Mouse (Mus musculus) MEL (cell line): ENCODE data around the gene Tmem205. TPM values are rescaled to one million over a fixed set of nuclear protein-coding genes. Genes with fewer than 3 reads are reported as not detected.
A peak's percentile ranks its signal among the peaks of the same experiment; 100 is the strongest.

Experiments
- DNase-seq: peaks from one replicate; pipeline ENCODE4 v3.0.0; 2011; ENCODE audit warnings: low read depth, low spot score
- H3K27ac ChIP-seq: 2 replicates; pipeline ENCODE4 v1.5.1; 2012; ENCODE audit warnings: low read depth, mild to moderate bottlenecking, control low read depth, low read length, moderate library complexity; ENCODE audit not compliant: control insufficient read depth
- H3K27me3 ChIP-seq, 2 experiments: fragments of 150-350 bp in 1 of 2; sonication (generic) in 1 of 2; 2 replicates each; pipeline ENCODE4 v1.6.1; 2012; ENCODE audit warnings: low read length in 2 of 2, mild to moderate bottlenecking in 2 of 2, improper control_type of control experiment in 1 of 2, moderate library complexity in 1 of 2; ENCODE audit not compliant: insufficient read depth in 2 of 2, control insufficient read depth in 1 of 2
- H3K36me3 ChIP-seq, 2 experiments: 2 replicates each; pipeline ENCODE4 v1.6.1; 2012 to 2014; ENCODE audit warnings: low read length in 2 of 2, improper control_type of control experiment in 1 of 2, inconsistent platforms in 1 of 2, mild to moderate bottlenecking in 1 of 2; ENCODE audit not compliant: insufficient read depth in 2 of 2, control insufficient read depth in 1 of 2
- H3K4me1 ChIP-seq, 2 experiments: fragments of 150-350 bp in 1 of 2; sonication (generic) in 1 of 2; 2 replicates each; pipeline ENCODE4 v1.6.1; 2012; ENCODE audit warnings: low read length in 2 of 2, improper control_type of control experiment in 1 of 2, mild to moderate bottlenecking in 1 of 2; ENCODE audit not compliant: insufficient read depth in 2 of 2, control insufficient read depth in 1 of 2
- H3K4me3 ChIP-seq, 2 experiments: fragments of 150-350 bp in 1 of 2; sonication (generic) in 1 of 2; 2 replicates each; pipeline ENCODE4 v1.5.1; 2012; ENCODE audit warnings: low read depth in 2 of 2, low read length in 2 of 2, mild to moderate bottlenecking in 2 of 2, moderate library complexity in 2 of 2, control low read depth in 1 of 2, improper control_type of control experiment in 1 of 2; ENCODE audit not compliant: control insufficient read depth in 1 of 2, insufficient read depth in 1 of 2
- H3K79me2 ChIP-seq: 2 replicates; pipeline ENCODE4 v1.6.1; 2012; ENCODE audit warnings: mild to moderate bottlenecking, low read length, moderate library complexity; ENCODE audit not compliant: control insufficient read depth, poor library complexity, insufficient read depth
- H3K9ac ChIP-seq: 2 replicates; pipeline ENCODE4 v1.6.1; 2012; ENCODE audit warnings: low read depth, mild to moderate bottlenecking, control low read depth, low read length, moderate library complexity; ENCODE audit not compliant: control insufficient read depth, poor library complexity, severe bottlenecking
- H3K9me3 ChIP-seq: fragments of 150-350 bp; sonication (generic); replicated peaks from 2 replicates; pipeline ENCODE4 v1.6.1; 2012; ENCODE audit warnings: mild to moderate bottlenecking, low read length, improper control_type of control experiment, moderate library complexity; ENCODE audit not compliant: insufficient read depth
- CHD2 ChIP-seq: IDR thresholded peaks from 2 replicates; pipeline ENCODE4 v1.6.1; 2011; ENCODE audit warnings: low read length, improper control_type of control experiment
- CTCF ChIP-seq, 3 experiments: IDR thresholded peaks in 2 of 3; conservative IDR thresholded peaks in 1 of 3; 2 replicates each; pipeline ENCODE4 v1.5.1; 2011 to 2012; ENCODE audit warnings: low read length in 3 of 3, low read depth in 2 of 3, mild to moderate bottlenecking in 2 of 3, improper control_type of control experiment in 1 of 3, inconsistent platforms in 1 of 3, mixed read lengths in 1 of 3, moderate library complexity in 1 of 3; ENCODE audit not compliant: control insufficient read depth in 1 of 3, insufficient read depth in 1 of 3, poor library complexity in 1 of 3, severe bottlenecking in 1 of 3
- EP300 ChIP-seq, 2 experiments: IDR thresholded peaks; 2 replicates each; pipeline ENCODE4 v1.6.1; 2011; ENCODE audit warnings: improper control_type of control experiment in 2 of 2, low read length in 2 of 2, low read depth in 1 of 2, mild to moderate bottlenecking in 1 of 2
- ETS1 ChIP-seq: IDR thresholded peaks from 2 replicates; pipeline ENCODE4 v1.6.1; 2012; ENCODE audit warnings: low read depth, mild to moderate bottlenecking, inconsistent platforms, low read length, improper control_type of control experiment, moderate library complexity
- GATA1 ChIP-seq: IDR thresholded peaks from 2 replicates; pipeline ENCODE4 v1.6.1; 2011; ENCODE audit warnings: low read depth, low read length, improper control_type of control experiment
- MXI1 ChIP-seq: IDR thresholded peaks from 2 replicates; pipeline ENCODE4 v1.6.1; 2011; ENCODE audit warnings: mild to moderate bottlenecking, low read depth, low read length, improper control_type of control experiment
- MYC ChIP-seq: IDR thresholded peaks from 2 replicates; pipeline ENCODE4 v1.6.1; 2011; ENCODE audit warnings: low read depth, mild to moderate bottlenecking, low read length, improper control_type of control experiment, moderate library complexity
- POLR2AphosphoS2 ChIP-seq: IDR thresholded peaks from 2 replicates; pipeline ENCODE4 v1.6.1; 2011; ENCODE audit warnings: low read length, improper control_type of control experiment
- SIN3A ChIP-seq: IDR thresholded peaks from 2 replicates; pipeline ENCODE4 v1.6.1; 2012; ENCODE audit warnings: low read length, improper control_type of control experiment, inconsistent platforms
- SMC3 ChIP-seq: IDR thresholded peaks from 2 replicates; pipeline ENCODE4 v1.6.1; 2011; ENCODE audit warnings: low read depth, low read length, improper control_type of control experiment
- TAL1 ChIP-seq: IDR thresholded peaks from 2 replicates; pipeline ENCODE4 v1.6.1; 2012; ENCODE audit warnings: mild to moderate bottlenecking, inconsistent platforms, low read length, moderate library complexity, mixed read lengths
- TBP ChIP-seq: IDR thresholded peaks from 2 replicates; pipeline ENCODE4 v1.8.0; 2011; ENCODE audit warnings: low read depth, low read length, improper control_type of control experiment
- TCF12 ChIP-seq: IDR thresholded peaks from 2 replicates; pipeline ENCODE4 v1.6.1; 2014; ENCODE audit warnings: low read depth, mild to moderate bottlenecking, inconsistent platforms, low read length, improper control_type of control experiment, moderate library complexity
- ZC3H11A ChIP-seq: IDR thresholded peaks from 2 replicates; pipeline ENCODE4 v1.6.1; 2012; ENCODE audit warnings: low read depth, mild to moderate bottlenecking, inconsistent platforms, low read length, improper control_type of control experiment
- ZKSCAN1 ChIP-seq: IDR thresholded peaks from 2 replicates; pipeline ENCODE4 v1.6.1; 2012; ENCODE audit warnings: low read depth, mild to moderate bottlenecking, inconsistent platforms, low read length, improper control_type of control experiment, moderate library complexity
- polyA plus RNA-seq, 2 experiments: library from polyadenylated mRNA; stranded (reverse) in 1 of 2; unstranded in 1 of 2; fragments of >175 nt in 1 of 2; fragments of >200 nt in 1 of 2; gene quantifications; 2 replicates each; pipeline versions ENCODE4 v1.2.1 to v1.2.4; 2012; ENCODE audit warnings: low replicate concordance in 2 of 2, low read depth in 1 of 2; ENCODE audit not compliant: insufficient read length in 2 of 2, insufficient read depth in 1 of 2, missing spikeins in 1 of 2
- total RNA-seq: library from RNA; depleted of rRNA; stranded (reverse); fragments of 300-350 nt; gene quantifications from 2 replicates; pipeline ENCODE4 v1.2.3, GENCODE M21; 2012

Gene Tmem205
- total and polyA plus RNA-seq, 3 experiments: 114 to 118 TPM; not detected in 1

- H3K79me2 ChIP-seq: no peaks in the 10 kb centered on the region
- H3K27ac ChIP-seq: no peak overlapping the region
- H3K9me3 ChIP-seq: no peaks in the 10 kb centered on the region
- H3K36me3 ChIP-seq: peaks cover 0 to 23% of the 10 kb centered on the region in 2 experiments; a peak in 2 of 4 replicates
- H3K4me3 ChIP-seq: no peak overlapping the region
- TF ChIP-seq GATA1 (peak; percentile 86), SIN3A (no peak), EP300 (IDR thresholded peaks at IDR 0.05; ENCODE audit: low read depth in 1 of 2, low read length in 2 of 2) (peak; percentile 61 to 82), MXI1 (peak; percentile 16; the same call in 1 of the 2 replicates), TCF12 (peak; percentile 85), ETS1 (peak; percentile 49; the same call in 1 of the 2 replicates), POLR2AphosphoS2 (no peak), TAL1 (peak; percentile 78)
- no peak overlapping the region for H3K9ac ChIP-seq
- H3K4me1 ChIP-seq: peaks cover 17 to 29% of the 10 kb centered on the region in 2 experiments
- peak; percentile 65 for DNase-seq
- no peaks in the 10 kb centered on the region for H3K27me3 ChIP-seq
These were observed 8.2 kb upstream of the Tmem205 start for GRCm38 (mm10) chr9:21935466-21936131.

GRCm38 (mm10) chr9:21934021-21934420, 6.7 kb upstream of the Tmem205 start:
- H3K27me3 ChIP-seq: no peaks in the 10 kb centered on the region
- H3K4me3 ChIP-seq: no peak overlapping the region
- no peak for DNase-seq
- no peaks in the 10 kb centered on the region for H3K9me3 ChIP-seq
- H3K9ac ChIP-seq: no peak overlapping the region
- H3K27ac ChIP-seq: no peak overlapping the region
- H3K79me2 ChIP-seq: no peaks in the 10 kb centered on the region
- peaks cover 0 to 23% of the 10 kb centered on the region in 2 experiments; a peak in 2 of 4 replicates for H3K36me3 ChIP-seq
- no peak for TF ChIP-seq TAL1
- TF ChIP-seq CTCF (IDR thresholded peaks at IDR 0.05 in 2 of 3, conservative IDR thresholded peaks at IDR 0.05 in 1 of 3; ENCODE audit: control insufficient read depth in 1 of 3, insufficient read depth in 1 of 3, low read depth in 2 of 3, low read length in 3 of 3, poor library complexity in 1 of 3, severe bottlenecking in 1 of 3): no peak
- no peak for TF ChIP-seq MYC
- TF ChIP-seq CHD2: no peak
- no peak for TF ChIP-seq TBP
- TF ChIP-seq ZKSCAN1: no peak
- no peak for TF ChIP-seq GATA1
- TF ChIP-seq SMC3: no peak
- TF ChIP-seq ZC3H11A: no peak
- peaks cover 17 to 29% of the 10 kb centered on the region in 2 experiments for H3K4me1 ChIP-seq
